Mouse (Mus musculus) stomach, embryonic 15.5 days (tissue): ENCODE results near the gene Kbtbd7. TPM values are rescaled to one million over a fixed set of nuclear protein-coding genes. Genes with fewer than 3 reads are reported as not detected.
A peak's percentile ranks its signal among the peaks of the same experiment; 100 is the strongest.

Experiments
- ATAC-seq: fragments of 200-750 bp; cut with Nextera tagmentation; 2 replicates; pipeline ENCODE4 v1.8.0; 2017; ENCODE audit warnings: low read depth, moderate number of reproducible peaks, moderate TSS enrichment; ENCODE audit not compliant: insufficient read depth, low FRiP score
- H3K27ac ChIP-seq: fragments of 300-500 bp; sonication (generic); 2 replicates; pipeline ENCODE4 v1.5.1; 2015; ENCODE audit warnings: mild to moderate bottlenecking, inconsistent platforms
- H3K27me3 ChIP-seq: fragments of 300-500 bp; sonication (generic); replicated peaks from 2 replicates; pipeline ENCODE4 v1.6.1; 2015; ENCODE audit warnings: inconsistent platforms
- H3K36me3 ChIP-seq: fragments of 300-500 bp; sonication (generic); 2 replicates; pipeline ENCODE4 v1.6.1; 2015; ENCODE audit warnings: inconsistent platforms
- H3K4me1 ChIP-seq: fragments of 300-500 bp; sonication (generic); 2 replicates; pipeline ENCODE4 v1.6.1; 2015; ENCODE audit warnings: inconsistent platforms
- H3K4me2 ChIP-seq: fragments of 300-500 bp; sonication (generic); 2 replicates; pipeline ENCODE4 v1.6.1; 2015; ENCODE audit warnings: mild to moderate bottlenecking, inconsistent platforms
- H3K4me3 ChIP-seq: fragments of 300-500 bp; sonication (generic); replicated peaks from 2 replicates; pipeline ENCODE4 v1.5.1; 2015; ENCODE audit warnings: inconsistent platforms
- H3K9ac ChIP-seq: fragments of 300-500 bp; sonication (generic); 2 replicates; pipeline ENCODE4 v1.6.1; 2015; ENCODE audit warnings: inconsistent platforms
- H3K9me3 ChIP-seq: fragments of 300-500 bp; sonication (generic); 2 replicates; pipeline ENCODE4 v1.6.1; 2016; ENCODE audit warnings: inconsistent platforms
- WGBS: fragments of 180-500 bp; shearing (Covaris S2); methylation state at CpG from one replicate; pipeline ENCODE4 v1.1.7; 2015; 5-methylcytosine and 5-hydroxymethylcytosine counted together
- polyA plus RNA-seq: library from polyadenylated mRNA; unstranded; fragments of >200 nt; fragmentation: Nextera tagmentation; extraction: Ambion mirVana; gene quantifications from 2 replicates; pipeline ENCODE4 v1.2.1, GENCODE M21; 2015

The Kbtbd7 gene
- polyA plus RNA-seq, result 10.8 and 11.0 TPM in 2 replicates

DNA sequence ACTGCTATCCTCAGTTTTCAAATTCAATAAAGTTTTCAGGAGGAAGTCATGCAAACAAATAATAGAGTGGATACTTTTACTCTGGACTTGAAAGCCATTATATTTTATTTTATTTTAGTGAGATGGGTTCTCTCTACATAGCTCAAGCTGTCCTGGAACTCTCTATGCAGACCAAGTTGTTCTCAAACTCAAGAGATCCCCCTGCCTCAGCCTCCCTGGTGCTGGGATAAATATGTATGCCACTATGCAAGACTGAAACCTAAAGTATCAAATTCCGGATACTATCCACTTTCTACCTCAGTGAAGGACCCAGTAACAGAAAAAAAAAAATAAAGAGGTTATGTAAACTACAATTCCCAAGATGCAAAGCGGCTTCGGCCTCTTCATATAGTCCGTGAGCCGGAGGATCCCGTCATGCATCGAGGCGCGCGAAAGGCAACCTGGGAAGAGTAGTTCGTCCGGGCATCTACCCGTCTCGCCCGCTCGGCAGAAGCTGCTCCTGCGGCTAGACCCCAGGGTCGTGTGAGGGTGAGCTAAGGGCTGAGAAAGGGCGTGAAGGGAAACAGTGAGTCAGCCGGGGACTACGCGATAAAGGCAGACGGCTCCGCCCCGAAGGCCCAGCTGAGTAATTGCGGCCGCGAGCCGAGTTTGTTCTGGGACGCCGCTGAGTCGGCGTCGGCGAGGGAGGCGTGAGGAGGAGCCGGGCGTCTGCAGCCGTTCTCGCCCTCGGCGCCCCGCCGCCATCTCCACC, at the start of gene Kbtbd7:
Gene Kbtbd7, plus strand, starts transcription at position 533 of the 751 bp plus-strand sequence.
- under 1% methylated on average over 43 of the region's 44 CpGs for WGBS
- peak; percentile 99 for ATAC-seq
- Histone ChIP-seq H3K4me2 (peak within 1 kb of the TSS; percentile 41), H3K4me3 (peak within 1 kb of the TSS; percentile 42), H3K27ac (peak within 1 kb of the TSS; percentile 67), H3K9me3 (no peaks in the 10 kb centered on the region; the same call in 1 of the 2 replicates), H3K27me3 (no peaks in the 10 kb centered on the region), H3K36me3 (peaks cover 9% of the 10 kb centered on the region; the same call in 1 of the 2 replicates), H3K9ac (no peak within 1 kb of the TSS), H3K4me1 (no peaks in the 10 kb centered on the region)

DNA sequence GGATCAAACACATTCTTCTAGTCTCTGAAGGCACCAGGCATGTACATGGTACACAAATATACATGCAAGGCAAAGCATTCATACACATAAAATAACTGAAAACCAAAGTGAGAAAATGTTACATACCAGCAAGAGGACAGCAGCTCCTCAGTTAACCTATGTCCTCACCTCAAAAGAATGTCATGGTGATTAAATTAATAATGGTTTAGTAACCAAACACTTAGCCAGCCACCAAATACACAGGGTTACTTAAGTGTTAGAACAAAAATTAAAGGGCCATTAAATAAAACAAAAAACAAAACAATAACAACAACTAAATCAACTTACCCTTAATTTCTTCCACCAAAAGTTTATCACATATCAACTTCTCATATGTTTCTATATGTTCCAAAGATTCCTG, 49.3 kb upstream of the Kbtbd7 start:
- no peak overlapping the region for H3K4me2 ChIP-seq
- no peak for ATAC-seq
- no peak overlapping the region for H3K4me3 ChIP-seq

DNA sequence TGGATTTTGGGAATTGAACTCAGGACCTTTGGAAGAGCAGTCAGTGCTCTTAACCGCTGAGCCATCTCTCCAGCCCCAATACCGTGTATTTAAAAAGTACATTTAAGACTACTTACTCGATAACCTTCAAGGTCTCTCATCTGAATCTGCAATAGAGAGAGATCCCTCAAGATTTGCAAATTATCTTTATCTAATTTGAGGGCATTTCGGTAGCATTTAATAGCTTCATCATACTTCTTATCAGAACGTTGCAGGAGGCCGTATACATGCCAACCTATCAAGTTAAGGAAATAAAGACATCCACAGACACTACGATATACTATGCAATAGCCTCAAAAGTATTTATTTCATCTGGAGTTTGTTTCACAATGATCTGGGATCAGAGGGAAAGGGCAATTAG, 43.2 kb upstream of the Kbtbd7 start:
- no peaks in the 10 kb centered on the region for H3K9me3 ChIP-seq
- no peaks in the 10 kb centered on the region for H3K4me1 ChIP-seq
- no peaks in the 10 kb centered on the region for H3K27me3 ChIP-seq
- no peak for ATAC-seq
- H3K27ac ChIP-seq, result no peak overlapping the region
- 91% methylated on average over 7 of the region's 7 CpGs for WGBS
- no peak overlapping the region for H3K9ac ChIP-seq
- H3K36me3 ChIP-seq, result peaks cover 6% of the 10 kb centered on the region; the same call in 1 of the 2 replicates
- H3K4me2 ChIP-seq, result no peak overlapping the region
- no peak overlapping the region for H3K4me3 ChIP-seq

More for the DNA sequence above, 49.3 kb upstream of the Kbtbd7 start:
- Histone ChIP-seq H3K27me3 (no peaks in the 10 kb centered on the region), H3K4me1 (no peaks in the 10 kb centered on the region), H3K9ac (no peak overlapping the region), H3K36me3 (0 out of 2 replicates have a peak, but pooled peaks cover 8% of the 10 kb centered on the region), H3K9me3 (no peaks in the 10 kb centered on the region), H3K27ac (no peak overlapping the region)

DNA sequence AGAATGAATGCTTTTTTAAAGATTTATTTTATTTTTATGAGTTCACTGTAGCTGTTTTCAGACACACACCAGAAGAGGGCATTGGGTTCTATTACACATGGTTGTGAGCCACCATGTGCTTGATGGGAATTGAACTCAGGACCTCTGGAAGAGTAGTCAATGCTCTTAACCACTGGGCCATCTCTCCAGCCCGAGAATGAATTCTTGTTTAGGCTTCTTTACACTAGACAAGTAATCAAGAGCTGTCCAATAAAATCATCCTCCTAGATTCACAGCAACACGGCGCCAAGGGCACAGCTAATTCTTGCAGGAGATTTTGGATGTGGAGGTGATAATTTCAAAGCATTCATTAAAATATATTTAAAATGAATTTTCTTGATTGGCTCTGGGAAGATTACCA, 38.0 kb upstream of the Kbtbd7 start:
- H3K4me2 ChIP-seq, result no peak overlapping the region
- no peak overlapping the region for H3K27ac ChIP-seq
- ATAC-seq, result no peak
- H3K9ac ChIP-seq, result no peak overlapping the region
- H3K27me3 ChIP-seq, result no peaks in the 10 kb centered on the region
- WGBS, result 92% methylated on average over 3 of the region's 3 CpGs
- H3K36me3 ChIP-seq, result peaks cover 4% of the 10 kb centered on the region; the same call in 1 of the 2 replicates
- no peaks in the 10 kb centered on the region for H3K9me3 ChIP-seq
- no peak overlapping the region for H3K4me3 ChIP-seq
- H3K4me1 ChIP-seq, result peaks cover 6% of the 10 kb centered on the region

DNA sequence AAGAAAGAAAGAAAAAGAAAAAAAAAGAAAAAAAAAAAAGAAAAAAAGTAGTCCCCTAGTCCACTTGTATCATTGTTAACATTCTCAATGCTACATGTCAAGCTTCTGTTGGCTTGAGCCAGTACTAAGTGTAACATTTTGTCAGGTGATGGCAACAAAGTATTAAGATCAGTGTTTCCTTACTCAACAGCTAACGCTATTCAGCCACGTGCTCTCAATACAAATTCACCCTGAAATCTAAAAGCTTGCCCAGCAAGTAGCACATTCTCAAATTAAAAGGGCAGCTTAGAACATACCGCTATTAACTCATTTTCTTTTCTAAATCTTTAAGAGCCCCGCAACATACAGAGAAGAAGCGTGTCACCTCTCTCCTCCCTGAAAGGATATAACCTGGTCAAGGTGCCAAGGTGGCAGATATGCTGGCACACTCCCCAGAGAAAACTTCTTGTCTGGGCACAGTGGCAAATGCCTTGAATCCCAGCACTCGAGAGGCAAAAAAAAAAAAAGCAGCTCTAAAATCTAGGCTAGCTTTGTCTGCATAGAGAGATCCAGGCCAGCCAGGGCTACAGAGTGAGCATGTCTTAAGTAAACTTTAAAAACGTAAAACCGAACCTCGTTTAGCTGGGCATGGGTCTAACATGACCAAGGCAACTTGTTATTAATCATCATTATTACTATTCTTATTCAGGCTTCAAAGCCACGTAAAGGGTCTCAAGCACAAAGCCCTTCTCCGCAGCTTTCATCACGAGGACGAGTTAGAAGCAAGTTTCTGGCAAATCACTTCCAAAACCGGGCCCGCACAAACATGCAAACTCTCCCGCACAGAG, 36.7 kb upstream of the Kbtbd7 start:
- Histone ChIP-seq H3K36me3 (peaks cover 4% of the 10 kb centered on the region; the same call in 1 of the 2 replicates), H3K27ac (peak overlapping the region; percentile 98), H3K4me3 (peak overlapping the region; percentile 77), H3K4me1 (peaks cover 6% of the 10 kb centered on the region), H3K4me2 (peak overlapping the region; percentile 83), H3K27me3 (no peaks in the 10 kb centered on the region), H3K9me3 (no peaks in the 10 kb centered on the region), H3K9ac (peak overlapping the region; percentile 89)
- 1% methylated on average over 16 of the region's 16 CpGs for WGBS
- ATAC-seq, result no peak

DNA sequence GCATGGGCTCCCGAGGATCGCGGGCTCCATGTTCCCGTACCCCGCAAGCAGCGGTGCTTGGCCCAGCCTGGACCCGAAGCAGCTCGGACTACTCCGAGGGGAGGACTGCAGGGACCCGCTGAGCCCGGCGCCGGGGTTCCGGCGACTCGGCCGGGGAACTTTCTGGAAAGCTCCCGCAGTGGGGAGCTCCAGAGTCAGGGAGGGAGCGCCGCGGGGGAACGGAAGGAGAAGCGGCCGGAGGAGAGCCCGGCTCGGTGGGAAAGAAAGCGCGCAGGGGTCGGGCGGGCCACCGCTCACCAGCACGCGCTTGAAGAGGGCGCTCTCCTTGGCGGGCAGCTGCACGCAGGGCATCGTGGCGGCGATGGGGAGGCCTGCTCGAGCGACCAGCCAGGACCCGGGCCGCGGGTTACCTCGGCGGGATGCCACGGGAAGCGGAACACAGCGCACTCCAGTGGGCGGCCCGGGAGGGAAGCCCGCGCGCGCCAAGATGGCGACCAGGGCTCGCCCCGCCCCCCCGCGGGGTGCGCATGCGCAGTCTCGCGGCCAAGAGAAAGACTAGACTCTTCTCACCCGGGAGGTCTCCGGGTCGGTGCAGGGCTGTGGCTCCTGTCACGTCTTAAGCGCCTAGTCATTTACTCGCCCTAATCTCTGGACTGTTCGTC, 35.9 kb upstream of the Kbtbd7 start, which contains the start of gene Naa16:
Gene Naa16, minus strand, starts transcription at position 514 of the 662 bp plus-strand sequence.
- peak within 1 kb of the TSS; percentile 83 for H3K4me2 ChIP-seq
- H3K36me3 ChIP-seq, result peaks cover 4% of the 10 kb centered on the region; the same call in 1 of the 2 replicates
- H3K9me3 ChIP-seq, result no peaks in the 10 kb centered on the region
- WGBS, result under 1% methylated on average over 69 of the region's 71 CpGs
- H3K4me3 ChIP-seq, result peak within 1 kb of the TSS; percentile 77
- peak; percentile 95 for ATAC-seq
- peaks cover 6% of the 10 kb centered on the region for H3K4me1 ChIP-seq
- peak within 1 kb of the TSS; percentile 98 for H3K27ac ChIP-seq
- no peaks in the 10 kb centered on the region for H3K27me3 ChIP-seq
- H3K9ac ChIP-seq, result peak within 1 kb of the TSS; percentile 89

DNA sequence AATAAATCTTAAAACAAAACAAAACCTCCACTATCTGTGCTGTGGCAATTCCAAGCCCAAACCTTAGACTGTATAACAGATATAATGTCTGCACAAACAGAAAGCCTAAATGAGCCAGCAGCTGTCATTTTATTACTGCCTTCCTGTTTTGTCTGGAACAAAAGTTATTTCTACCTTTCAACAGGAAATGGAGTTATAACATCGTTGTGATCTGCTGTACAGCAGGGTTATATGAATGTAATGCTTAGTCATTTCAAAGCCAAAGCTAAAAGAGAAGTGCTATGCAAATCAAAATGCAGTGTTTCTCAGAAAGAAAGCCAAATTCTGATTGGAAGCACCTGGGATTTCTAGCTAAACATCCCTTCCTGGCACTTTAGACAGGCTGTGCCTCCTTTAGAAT, 33.0 kb upstream of the Kbtbd7 start:
- 55% methylated on average over 1 of the region's 1 CpGs for WGBS
- Histone ChIP-seq H3K4me2 (no peak overlapping the region), H3K9ac (no peak overlapping the region), H3K4me1 (peaks cover 6% of the 10 kb centered on the region), H3K36me3 (no peaks in the 10 kb centered on the region), H3K27me3 (no peaks in the 10 kb centered on the region), H3K27ac (no peak overlapping the region), H3K9me3 (no peaks in the 10 kb centered on the region), H3K4me3 (no peak overlapping the region)
- ATAC-seq, result no peak

DNA sequence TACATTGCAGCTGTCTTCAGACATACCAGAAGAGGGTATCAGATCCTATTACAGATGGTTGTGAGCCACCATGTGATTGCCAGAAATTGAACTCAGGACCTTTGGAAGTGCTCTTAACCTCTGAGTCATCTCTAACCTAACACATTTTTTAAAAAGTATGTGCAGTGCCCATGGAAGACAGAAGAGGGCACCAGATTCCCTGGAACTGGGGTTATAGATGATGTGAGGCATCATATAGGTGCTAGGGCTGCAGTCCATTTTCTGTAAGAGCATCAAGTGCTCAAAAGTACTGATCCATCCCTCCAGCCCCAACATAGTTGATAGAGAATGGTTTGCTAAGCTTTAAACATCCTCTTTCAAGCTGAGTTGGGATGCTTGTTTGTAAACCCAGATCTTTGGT, 31.7 kb upstream of the Kbtbd7 start:
- Histone ChIP-seq H3K36me3 (no peaks in the 10 kb centered on the region), H3K4me2 (no peak overlapping the region), H3K4me1 (no peaks in the 10 kb centered on the region), H3K9me3 (no peaks in the 10 kb centered on the region), H3K27me3 (no peaks in the 10 kb centered on the region), H3K4me3 (no peak overlapping the region), H3K27ac (no peak overlapping the region), H3K9ac (no peak overlapping the region)
- ATAC-seq, result no peak

DNA sequence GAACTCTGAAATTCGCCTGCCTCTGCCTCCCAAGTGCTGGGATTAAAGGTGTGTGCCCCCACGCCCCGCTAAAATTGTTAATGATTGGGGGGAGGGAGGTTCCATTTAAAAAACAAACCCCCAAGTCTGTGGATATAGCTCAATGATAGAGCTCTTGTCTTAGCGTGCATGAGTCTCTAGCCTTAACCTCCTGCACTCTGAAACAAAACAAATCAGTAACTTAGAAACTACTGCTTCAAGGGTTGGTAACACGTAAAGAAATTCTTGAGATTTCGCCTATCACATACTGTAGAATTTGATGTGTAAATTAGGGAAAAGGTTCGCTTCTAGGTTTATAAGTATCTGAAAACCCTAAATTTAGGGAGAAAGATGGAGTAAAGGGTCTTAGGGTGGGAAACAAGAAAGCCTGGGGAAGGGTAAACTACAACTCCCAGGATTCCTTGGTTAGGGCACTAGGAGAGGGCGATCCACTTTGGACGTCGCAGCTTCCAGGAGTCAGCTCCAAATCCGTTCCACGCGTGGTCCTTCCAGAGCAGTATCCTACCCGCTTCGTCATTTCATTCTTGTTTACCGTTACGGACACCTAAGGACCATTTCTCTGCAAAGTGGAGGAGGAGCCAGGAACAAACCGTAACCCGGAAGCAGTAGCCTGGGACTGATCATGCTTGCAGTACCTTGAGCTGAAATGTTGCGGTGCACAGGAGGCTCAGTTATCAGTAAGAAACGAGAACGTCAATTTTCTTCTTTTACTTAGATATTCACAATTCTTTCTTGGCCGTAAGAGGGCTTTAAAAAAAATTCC, 28.8 kb upstream of the Kbtbd7 start, which contains the start of gene Mtrf1:
Gene Mtrf1, plus strand, starts transcription at position 452 of the 802 bp plus-strand sequence.
- Histone ChIP-seq H3K4me3 (peak within 1 kb of the TSS; percentile 70), H3K27me3 (no peaks in the 10 kb centered on the region), H3K36me3 (peaks cover 3% of the 10 kb centered on the region; the same call in 1 of the 2 replicates), H3K9me3 (no peaks in the 10 kb centered on the region), H3K9ac (peak within 1 kb of the TSS; percentile 48; the same call in 1 of the 2 replicates), H3K4me2 (peak within 1 kb of the TSS; percentile 62), H3K4me1 (no peaks in the 10 kb centered on the region), H3K27ac (peak within 1 kb of the TSS; percentile 91)
- ATAC-seq, result peak; percentile 86
- WGBS, result 16% methylated on average over 23 of the region's 23 CpGs

DNA sequence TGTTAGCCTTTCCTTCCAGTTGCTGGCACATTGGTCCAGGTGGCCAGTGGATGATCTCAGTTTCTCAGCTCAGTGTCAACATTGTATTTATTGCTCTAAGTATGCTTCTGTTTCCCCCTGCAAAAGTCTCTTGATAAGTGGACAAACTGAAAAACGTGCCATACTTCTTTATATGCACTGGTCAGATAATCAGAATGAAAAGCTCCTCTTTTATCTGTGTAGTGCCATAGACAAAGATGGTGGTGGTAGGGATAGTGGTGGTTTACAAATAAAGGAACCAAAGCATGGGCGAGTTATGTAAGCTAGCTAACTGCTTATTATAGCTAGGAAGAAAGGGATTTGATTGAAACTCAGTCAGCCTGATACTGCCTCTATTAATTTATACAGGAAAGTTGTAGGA, 18.7 kb upstream of the Kbtbd7 start:
- no peak overlapping the region for H3K4me2 ChIP-seq
- peaks cover 5% of the 10 kb centered on the region; the same call in 1 of the 2 replicates for H3K4me1 ChIP-seq
- no peak overlapping the region for H3K4me3 ChIP-seq
- H3K27ac ChIP-seq, result no peak overlapping the region
- 0 out of 2 replicates have a peak, but pooled peaks cover 8% of the 10 kb centered on the region for H3K36me3 ChIP-seq
- H3K9ac ChIP-seq, result no peak overlapping the region
- H3K9me3 ChIP-seq, result no peaks in the 10 kb centered on the region
- WGBS, result 63% methylated on average over 2 of the region's 2 CpGs
- H3K27me3 ChIP-seq, result no peaks in the 10 kb centered on the region
- ATAC-seq, result no peak
